Mouse (Mus musculus): ENCODE measurements around the gene Vmn1r103. TPM values are rescaled to one million over a fixed set of nuclear protein-coding genes. Genes with fewer than 3 reads are reported as not detected.
"Not testable (repeated sequence)": the region's sequence is repeated elsewhere in the genome, so short reads cannot be mapped to it uniquely, and the experiment has no call there.

Vmn1r103 gene
- not detected in 2 replicates for polyA plus RNA-seq (2014; fragmentation: Nextera tagmentation; extraction: Ambion mirVana)

DNA sequence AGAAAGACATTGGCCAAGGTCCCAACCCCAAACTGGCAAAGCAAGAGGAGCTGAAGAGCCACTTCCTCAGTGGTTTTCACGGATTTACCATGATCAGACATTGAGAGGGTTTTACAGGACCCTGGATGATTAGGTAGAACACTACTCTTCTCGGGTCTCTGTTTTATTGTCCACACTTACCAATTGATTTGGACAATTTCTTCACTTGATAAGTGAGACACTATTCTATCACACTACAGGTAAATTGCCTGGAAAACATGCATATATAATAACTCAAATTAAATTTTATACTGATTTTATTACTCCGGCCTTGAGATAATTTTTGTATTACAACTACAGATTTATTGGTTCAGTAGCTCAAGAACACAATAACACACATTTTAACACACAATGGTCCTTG, at the start of gene Vmn1r103:
Gene Vmn1r103, minus strand, starts transcription at position 101 of the 400 bp plus-strand sequence.
- H3K4me2 ChIP-seq (replicated peaks); H3K9me3 ChIP-seq (ENCODE audit: control insufficient read depth, low read length); H3K9ac ChIP-seq; DNase-seq (ENCODE audit: low spot score); ATAC-seq (ENCODE audit: low FRiP score); H3K36me3 ChIP-seq (replicated peaks; ENCODE audit: control insufficient read depth, insufficient read depth); H3K4me3 ChIP-seq (replicated peaks; ENCODE audit: low read length); H3K27me3 ChIP-seq (ENCODE audit: control insufficient read depth, insufficient read depth, low read length); H3K27ac ChIP-seq; H3K4me1 ChIP-seq (replicated peaks; ENCODE audit: control insufficient read depth, insufficient read depth, low read length): not testable (repeated sequence)
- WGBS = no CpG with 5 or more reads among the region's 3 CpGs

DNA sequence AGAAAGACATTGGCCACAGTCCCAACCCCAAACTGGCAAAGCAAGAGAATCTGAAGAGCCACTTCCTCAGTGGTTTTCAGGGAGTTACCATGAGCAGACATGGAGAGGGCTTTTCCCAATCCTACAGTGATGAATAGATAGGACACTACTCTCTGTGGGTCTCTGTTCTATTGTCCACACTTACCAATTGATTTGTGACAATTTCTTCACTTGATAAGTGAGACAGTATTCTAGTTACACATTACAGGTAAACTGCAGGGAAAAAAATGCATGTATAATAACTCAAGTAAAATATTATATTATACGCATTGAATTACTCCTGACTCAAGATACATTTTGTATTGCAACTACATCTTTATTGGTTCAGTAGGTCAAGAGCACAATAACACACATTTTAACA, 35.3 kb upstream of the Vmn1r103 start, which contains the start of gene Gm5726:
Gene Gm5726, minus strand, starts transcription at position 101 of the 400 bp plus-strand sequence.
- DNase-seq (ENCODE audit: low spot score); H3K4me2 ChIP-seq (replicated peaks); H3K27me3 ChIP-seq (ENCODE audit: control insufficient read depth, insufficient read depth, low read length); ATAC-seq (ENCODE audit: low FRiP score); H3K4me1 ChIP-seq (replicated peaks; ENCODE audit: control insufficient read depth, insufficient read depth, low read length); H3K4me3 ChIP-seq (replicated peaks; ENCODE audit: low read length); H3K27ac ChIP-seq; H3K9me3 ChIP-seq (ENCODE audit: control insufficient read depth, low read length); H3K36me3 ChIP-seq (replicated peaks; ENCODE audit: control insufficient read depth, insufficient read depth); H3K9ac ChIP-seq: not testable (repeated sequence)
- WGBS = no CpG with 5 or more reads among the region's 1 CpGs

DNA sequence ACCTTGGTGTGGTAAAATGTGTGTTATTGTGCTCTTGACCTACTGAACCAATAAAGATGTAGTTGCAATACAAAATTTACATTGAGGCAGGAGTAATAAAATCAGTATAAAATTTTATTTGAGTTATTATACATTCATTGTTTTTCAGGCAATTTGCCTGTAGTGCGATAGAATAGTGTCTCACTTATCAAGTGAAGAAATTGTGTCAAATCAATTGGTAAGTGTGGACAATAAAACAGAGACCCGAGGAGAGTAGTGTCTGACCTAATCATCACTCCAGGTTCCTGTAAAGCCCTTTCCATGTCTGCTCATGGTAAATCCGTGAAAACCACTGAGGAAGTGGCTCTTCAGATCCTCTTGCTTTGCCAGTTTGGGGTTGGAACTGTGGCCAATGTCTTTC, 23.2 kb upstream of the Vmn1r103 start, which contains the start of gene Vmn1r104:
Gene Vmn1r104, plus strand, starts transcription at position 301 of the 400 bp plus-strand sequence.
- H3K4me1 ChIP-seq (replicated peaks; ENCODE audit: control insufficient read depth, insufficient read depth, low read length); DNase-seq (ENCODE audit: low spot score); H3K27me3 ChIP-seq (ENCODE audit: control insufficient read depth, insufficient read depth, low read length); H3K9ac ChIP-seq; H3K4me3 ChIP-seq (replicated peaks; ENCODE audit: low read length); H3K36me3 ChIP-seq (replicated peaks; ENCODE audit: control insufficient read depth, insufficient read depth); H3K27ac ChIP-seq; H3K9me3 ChIP-seq (ENCODE audit: control insufficient read depth, low read length); ATAC-seq (ENCODE audit: low FRiP score); H3K4me2 ChIP-seq (replicated peaks): not testable (repeated sequence)
- no CpG with 5 or more reads among the region's 3 CpGs for WGBS

DNA sequence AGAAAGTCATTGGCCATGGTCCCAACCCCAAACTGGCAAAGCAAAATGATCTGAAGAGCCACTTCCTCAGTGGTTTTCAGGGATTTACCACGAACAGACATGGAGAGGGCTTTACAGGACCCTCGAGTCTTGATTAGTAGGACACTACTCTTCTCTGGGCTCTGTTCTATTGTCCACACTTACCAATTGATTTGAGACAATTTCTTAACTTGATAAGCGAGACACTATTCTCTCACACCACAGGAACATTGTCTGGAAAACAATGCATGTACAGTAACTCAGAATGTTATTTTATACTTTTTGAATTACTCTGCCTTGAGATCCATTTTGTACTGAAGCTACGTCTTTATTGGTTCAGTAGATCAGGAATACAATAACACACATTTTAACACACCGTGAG, 35.5 kb downstream of the Vmn1r103 start, which contains the start of gene Gm10670:
Gene Gm10670, minus strand, starts transcription at position 101 of the 400 bp plus-strand sequence.
- H3K27ac ChIP-seq; H3K9me3 ChIP-seq (ENCODE audit: control insufficient read depth, low read length); H3K4me3 ChIP-seq (replicated peaks; ENCODE audit: low read length); DNase-seq (ENCODE audit: low spot score); H3K9ac ChIP-seq; H3K4me2 ChIP-seq (replicated peaks); H3K36me3 ChIP-seq (replicated peaks; ENCODE audit: control insufficient read depth, insufficient read depth); H3K4me1 ChIP-seq (replicated peaks; ENCODE audit: control insufficient read depth, insufficient read depth, low read length); H3K27me3 ChIP-seq (ENCODE audit: control insufficient read depth, insufficient read depth, low read length); ATAC-seq (ENCODE audit: low FRiP score): not testable (repeated sequence)
- WGBS = no CpG with 5 or more reads among the region's 5 CpGs

Other genes with a start within 250 kb of the Vmn1r103 start
- not detected in 2 replicates for gene Gm5890, start 247.7 kb downstream of the Vmn1r103 start, polyA plus RNA-seq (2014; fragmentation: Nextera tagmentation; extraction: Ambion mirVana)
- gene Gm4133, start 176.5 kb downstream of the Vmn1r103 start, polyA plus RNA-seq (2014; fragmentation: Nextera tagmentation; extraction: Ambion mirVana) = not detected in 2 replicates
- gene Gm5728, start 135.1 kb downstream of the Vmn1r103 start, polyA plus RNA-seq (2014; fragmentation: Nextera tagmentation; extraction: Ambion mirVana) = not detected in 2 replicates
- not detected in 2 replicates for gene Vmn1r100, start 92.6 kb downstream of the Vmn1r103 start, polyA plus RNA-seq (2014; fragmentation: Nextera tagmentation; extraction: Ambion mirVana)
- gene Vmn1r101, start 67.9 kb downstream of the Vmn1r103 start, polyA plus RNA-seq (2014; fragmentation: Nextera tagmentation; extraction: Ambion mirVana) = not detected in 2 replicates
- not detected in 2 replicates for gene Gm10670, start 35.6 kb downstream of the Vmn1r103 start, polyA plus RNA-seq (2014; fragmentation: Nextera tagmentation; extraction: Ambion mirVana)
- not detected in 2 replicates for gene Vmn1r104, start 23.3 kb upstream of the Vmn1r103 start, polyA plus RNA-seq (2014; fragmentation: Nextera tagmentation; extraction: Ambion mirVana)
- gene Gm5726, start 35.2 kb upstream of the Vmn1r103 start, polyA plus RNA-seq (2014; fragmentation: Nextera tagmentation; extraction: Ambion mirVana) = not detected in 2 replicates
- gene Gm4141, start 65.7 kb upstream of the Vmn1r103 start, polyA plus RNA-seq (2014; fragmentation: Nextera tagmentation; extraction: Ambion mirVana) = not detected in 2 replicates
- not detected in 2 replicates for gene Gm4513, start 88.5 kb upstream of the Vmn1r103 start, polyA plus RNA-seq (2014; fragmentation: Nextera tagmentation; extraction: Ambion mirVana)
- not detected in 2 replicates for gene Vmn1r107, start 158.4 kb upstream of the Vmn1r103 start, polyA plus RNA-seq (2014; fragmentation: Nextera tagmentation; extraction: Ambion mirVana)
- not detected in 2 replicates for gene Vmn1r111, start 192.7 kb upstream of the Vmn1r103 start, polyA plus RNA-seq (2014; fragmentation: Nextera tagmentation; extraction: Ambion mirVana)
- gene Gm10668, start 220.1 kb upstream of the Vmn1r103 start, polyA plus RNA-seq (2014; fragmentation: Nextera tagmentation; extraction: Ambion mirVana) = not detected in 2 replicates